Mouse (Mus musculus) hindbrain, embryonic 16.5 days (tissue): ENCODE measurements at regions not wholly inside any gene's neighbourhood (a gene's known extent, or its start where the extent isn't known, plus 50 kb on each side); places are given as distances from the start of the nearest gene placed in this dataset.
A peak's percentile ranks its signal among the peaks of the same experiment; 100 is the strongest.

Experiments
- ATAC-seq: fragments of 200-750 bp; cut with Nextera tagmentation; 2 replicates; pipeline ENCODE4 v1.8.0; 2017; ENCODE audit warnings: moderate TSS enrichment, moderate library complexity
- H3K27ac ChIP-seq: fragments of 300-500 bp; sonication (generic); 2 replicates; pipeline ENCODE4 v1.5.1; 2014; ENCODE audit warnings: low read depth, mild to moderate bottlenecking, control low read depth, low read length, moderate library complexity
- H3K27me3 ChIP-seq: fragments of 300-500 bp; sonication (generic); replicated peaks from 2 replicates; pipeline ENCODE4 v1.6.1; 2014; ENCODE audit warnings: low read length; ENCODE audit not compliant: control insufficient read depth, insufficient read depth
- H3K36me3 ChIP-seq: fragments of 300-500 bp; sonication (generic); 2 replicates; pipeline ENCODE4 v1.6.1; 2014; ENCODE audit warnings: mild to moderate bottlenecking, low read length, moderate library complexity, mixed read lengths; ENCODE audit not compliant: control insufficient read depth, insufficient read depth
- H3K4me1 ChIP-seq: fragments of 300-500 bp; sonication (generic); 2 replicates; pipeline ENCODE4 v1.6.1; 2014; ENCODE audit warnings: low read depth, low read length; ENCODE audit not compliant: control insufficient read depth, insufficient read depth
- H3K4me2 ChIP-seq: fragments of 300-500 bp; sonication (generic); 2 replicates; pipeline ENCODE4 v1.6.1; 2014; ENCODE audit warnings: mild to moderate bottlenecking, low read length, control low read depth, moderate library complexity
- H3K4me3 ChIP-seq: fragments of 300-500 bp; sonication (generic); 2 replicates; pipeline ENCODE4 v1.5.1; 2014; ENCODE audit warnings: mild to moderate bottlenecking, low read length, control low read depth, moderate library complexity
- H3K9ac ChIP-seq: fragments of 300-500 bp; sonication (generic); 2 replicates; pipeline ENCODE4 v1.6.1; 2014; ENCODE audit warnings: low read depth, mild to moderate bottlenecking, control low read depth, low read length, moderate library complexity
- H3K9me3 ChIP-seq: fragments of 300-500 bp; sonication (generic); 2 replicates; pipeline ENCODE4 v1.6.1; 2014; ENCODE audit warnings: mild to moderate bottlenecking, low read length, moderate library complexity; ENCODE audit not compliant: control insufficient read depth
- WGBS: fragments of 180-500 bp; shearing (Covaris S2); extraction: QIAGEN DNeasy Blood & Tissue Kit; methylation state at CpG from one replicate; pipeline ENCODE4 v1.1.7; 2014; 5-methylcytosine and 5-hydroxymethylcytosine counted together

DNA sequence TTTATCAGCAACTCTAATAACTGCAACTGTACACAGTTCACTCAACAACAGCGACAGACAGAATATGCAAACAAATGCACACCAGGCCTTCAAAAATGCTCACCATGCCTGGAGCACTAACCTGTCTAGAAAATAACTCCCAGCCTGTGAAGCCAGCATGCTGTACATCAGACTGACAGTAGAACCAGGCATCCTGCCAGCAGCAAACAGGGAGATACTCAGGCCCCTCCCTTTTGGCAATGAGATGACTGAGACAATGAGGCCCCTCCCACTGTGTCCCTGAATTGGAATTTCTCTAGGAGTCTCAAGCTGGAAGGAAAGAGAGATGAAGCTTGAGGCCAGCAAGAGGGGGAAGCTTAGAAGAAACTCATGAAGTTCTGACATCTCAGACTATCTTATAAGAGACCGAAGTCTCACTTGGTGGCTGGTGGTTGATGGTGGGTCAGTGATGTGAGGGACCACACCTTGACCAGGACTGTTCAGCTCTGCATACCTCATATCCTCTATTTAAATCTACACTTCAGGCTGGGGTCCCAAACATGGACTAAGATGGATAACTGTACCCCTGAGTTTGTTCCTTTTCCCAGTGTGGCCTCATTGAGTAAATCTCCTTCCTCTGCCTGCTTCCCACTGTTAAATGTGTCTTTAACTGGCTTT is 72.6 kb upstream of the Selenok start:
- Histone ChIP-seq H3K9ac (no peak overlapping the region), H3K4me2 (no peak overlapping the region), H3K27ac (no peak overlapping the region), H3K4me1 (peaks cover 3% of the 10 kb centered on the region), H3K36me3 (no peaks in the 10 kb centered on the region), H3K9me3 (no peaks in the 10 kb centered on the region), H3K27me3 (no peaks in the 10 kb centered on the region), H3K4me3 (no peak overlapping the region)
- peak; percentile 56; the same call in 1 of the 2 replicates for ATAC-seq
- 60% methylated on average over 2 of the region's 2 CpGs for WGBS

- no peak overlapping the region for H3K9ac ChIP-seq
These were observed 72.0 kb upstream of the Selenok start for GRCm38 (mm10) chr14:29895989-29896675.

GRCm38 (mm10) chr14:29900931-29901330 is 67.2 kb upstream of the Selenok start:
- ATAC-seq = no peak
- Histone ChIP-seq H3K9me3 (no peaks in the 10 kb centered on the region), H3K9ac (no peak overlapping the region), H3K27ac (no peak overlapping the region), H3K27me3 (no peaks in the 10 kb centered on the region), H3K36me3 (no peaks in the 10 kb centered on the region), H3K4me2 (no peak overlapping the region), H3K4me1 (no peaks in the 10 kb centered on the region), H3K4me3 (no peak overlapping the region)
- WGBS = 63% methylated on average over 6 of the region's 6 CpGs

More at GRCm38 (mm10) chr14:29895989-29896675, 72.0 kb upstream of the Selenok start:
- peaks cover 3% of the 10 kb centered on the region for H3K4me1 ChIP-seq
- H3K9me3 ChIP-seq = no peaks in the 10 kb centered on the region
- no peak overlapping the region for H3K4me3 ChIP-seq
- no peak overlapping the region for H3K4me2 ChIP-seq
- no peak overlapping the region for H3K27ac ChIP-seq
- WGBS = 71% methylated on average over 6 of the region's 6 CpGs
- H3K27me3 ChIP-seq = no peaks in the 10 kb centered on the region
- no peaks in the 10 kb centered on the region for H3K36me3 ChIP-seq
- ATAC-seq = no peak

GRCm38 (mm10) chr14:29903574-29903973 is 64.5 kb upstream of the Selenok start:
- no peak for ATAC-seq
- Histone ChIP-seq H3K4me1 (no peaks in the 10 kb centered on the region), H3K9me3 (no peaks in the 10 kb centered on the region), H3K9ac (no peak overlapping the region), H3K27ac (no peak overlapping the region), H3K27me3 (no peaks in the 10 kb centered on the region), H3K36me3 (no peaks in the 10 kb centered on the region), H3K4me2 (no peak overlapping the region), H3K4me3 (no peak overlapping the region)
- WGBS = 90% methylated on average over 3 of the region's 3 CpGs

- 84% methylated on average over 6 of the region's 6 CpGs for WGBS
- Histone ChIP-seq H3K9me3 (no peaks in the 10 kb centered on the region), H3K4me2 (no peak overlapping the region), H3K27ac (no peak overlapping the region), H3K27me3 (no peaks in the 10 kb centered on the region), H3K4me3 (no peak overlapping the region), H3K36me3 (no peaks in the 10 kb centered on the region), H3K4me1 (no peaks in the 10 kb centered on the region), H3K9ac (no peak overlapping the region)
- no peak for ATAC-seq
These were observed 63.3 kb upstream of the Selenok start for GRCm38 (mm10) chr14:29904856-29905255.

DNA sequence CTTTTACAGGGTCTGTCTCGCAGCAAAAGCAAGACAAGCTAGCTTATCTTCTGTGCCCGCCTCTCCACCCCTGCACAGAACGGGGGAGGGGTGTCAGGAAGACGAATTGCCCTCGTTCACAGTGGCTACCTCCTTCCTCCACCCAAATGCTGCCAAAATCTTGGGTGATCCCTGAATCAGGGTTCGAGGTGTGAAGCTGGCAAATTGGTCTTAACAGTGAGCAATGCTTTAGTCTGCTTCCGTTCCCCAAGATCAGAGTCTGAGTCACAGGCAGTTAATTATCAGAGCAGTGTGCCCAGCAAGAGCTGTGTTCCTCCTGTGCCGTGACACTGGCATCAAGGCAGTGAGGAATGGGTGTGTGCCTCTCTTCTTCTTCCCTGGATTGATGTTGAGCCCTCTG is 58.4 kb upstream of the Selenok start:
- 48% methylated on average over 8 of the region's 8 CpGs for WGBS
- no peak for ATAC-seq
- H3K27ac ChIP-seq = no peak overlapping the region

More for the DNA sequence above, 58.4 kb upstream of the Selenok start:
- H3K4me1 ChIP-seq = no peaks in the 10 kb centered on the region
- H3K9me3 ChIP-seq = no peaks in the 10 kb centered on the region
- no peaks in the 10 kb centered on the region for H3K36me3 ChIP-seq
- H3K4me3 ChIP-seq = no peak overlapping the region
- no peak overlapping the region for H3K9ac ChIP-seq
- no peaks in the 10 kb centered on the region for H3K27me3 ChIP-seq
- no peak overlapping the region for H3K4me2 ChIP-seq
